Mouse (Mus musculus) heart, postnatal 25 days (tissue): Measurements from ENCODE around the gene Gm7980. TPM values are rescaled to one million over a fixed set of nuclear protein-coding genes. Genes with fewer than 3 reads are reported as not detected.
"Not testable (repeated sequence)": the region's sequence is repeated elsewhere in the genome, so short reads cannot be mapped to it uniquely, and the experiment has no call there.

Experiments used
- DNase-seq: peaks from one replicate; pipeline ENCODE4 v3.0.0; 2022; ENCODE audit warnings: low spot score
- intact Hi-C: fragments of 180-260 bp; cut with DNase I; formaldehyde crosslinking; loops from one replicate; pipeline ENCODE4 v1.15.1; 2025
- total RNA-seq, 2 experiments: library from RNA; stranded (reverse); gene quantifications; 2 replicates each; pipeline ENCODE4 v1.2.3; 2021

Gm7980 gene
- total RNA-seq, result not detected

DNA sequence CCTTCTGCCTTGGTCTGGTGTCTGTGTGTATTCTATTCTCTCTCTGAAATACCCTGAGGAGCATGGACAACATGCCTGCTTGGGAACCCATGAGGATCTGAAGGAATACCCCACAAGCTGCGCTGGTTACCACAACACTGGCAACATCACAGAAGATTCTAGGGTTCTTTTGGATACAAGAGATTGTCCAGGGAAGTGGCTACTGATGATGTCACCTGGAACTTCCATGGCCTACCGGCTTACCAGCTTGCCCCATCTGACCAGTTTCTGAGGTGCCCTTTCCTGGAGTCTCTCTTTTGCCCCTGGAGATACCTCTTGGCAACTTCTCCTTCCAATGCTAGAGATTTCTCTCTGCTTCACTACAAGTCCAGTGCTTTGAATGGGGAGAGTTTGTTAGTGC, at the start of gene Gm7980:
TSS of gene Gm7980 (minus strand) at position 101 of the 400 bp plus-strand sequence.
- DNase-seq, intact Hi-C loops: not testable (repeated sequence)

DNA sequence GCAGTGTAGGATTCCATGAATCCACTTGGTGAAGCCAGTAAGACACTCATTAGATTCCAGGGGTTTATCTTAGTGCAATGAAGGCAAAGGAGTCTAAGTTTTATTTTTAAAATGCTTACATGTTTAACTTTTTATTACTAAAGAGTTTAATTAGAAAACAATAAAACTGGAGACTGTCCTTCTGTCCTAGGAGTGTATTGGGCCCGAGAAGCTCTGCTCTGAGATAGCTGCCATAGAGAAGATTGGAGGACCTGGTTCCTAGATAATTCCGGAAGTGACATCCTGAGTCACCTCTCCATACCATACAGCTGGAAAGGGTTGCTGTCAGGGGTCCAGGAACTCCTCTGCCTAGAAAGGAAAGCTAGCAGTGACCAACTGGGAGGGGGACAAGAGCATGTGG, 36.6 kb upstream of the Gm7980 start, which contains the start of gene 1700024B05Rik:
TSS of gene 1700024B05Rik (plus strand) at position 301 of the 400 bp plus-strand sequence.
- intact Hi-C loops, DNase-seq: not testable (repeated sequence)

DNA sequence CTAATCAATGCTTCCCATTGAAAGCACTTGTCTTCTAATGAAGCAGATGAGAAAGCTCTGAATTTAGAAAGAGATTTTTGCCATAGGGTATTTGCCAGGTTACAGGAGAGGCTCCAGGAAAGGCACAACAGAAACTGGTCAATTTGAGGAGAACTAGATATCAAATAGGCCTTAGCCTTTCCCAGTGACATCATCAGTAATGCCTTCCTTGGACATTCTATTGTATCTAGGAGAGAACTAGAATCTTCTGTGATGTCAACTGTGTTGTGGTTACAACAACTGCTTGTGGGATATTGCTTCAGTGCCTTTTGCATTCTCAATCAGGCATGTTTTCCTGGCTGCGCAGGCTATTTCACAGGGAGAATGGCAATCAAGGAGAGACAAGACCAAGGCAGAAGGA, 17.6 kb upstream of the Gm7980 start, which contains the start of gene 1700049E17Rik1:
TSS of gene 1700049E17Rik1 (plus strand) at position 301 of the 400 bp plus-strand sequence.
- DNase-seq, result not testable (repeated sequence)

More for the DNA sequence above, 17.6 kb upstream of the Gm7980 start, which contains the start of gene 1700049E17Rik1:
- intact Hi-C loops, result not testable (repeated sequence)

Other genes starting within 250 kb of the Gm7980 start
- not detected for gene Gm8068, start 205.4 kb downstream of the Gm7980 start, total RNA-seq
- gene Gm7929, start 156.7 kb downstream of the Gm7980 start, total RNA-seq, result not detected
- not detected for gene Gm47189, start 134.8 kb downstream of the Gm7980 start, total RNA-seq
- gene 1700049E17Rik1, start 17.7 kb upstream of the Gm7980 start, total RNA-seq, result not detected
- gene 1700024B05Rik, start 36.7 kb upstream of the Gm7980 start, total RNA-seq, result not detected
- gene Gm6401, start 60.6 kb upstream of the Gm7980 start, total RNA-seq, result not detected
- not detected for gene Gm3543, start 76.0 kb upstream of the Gm7980 start, total RNA-seq
- gene Gm7951, start 210.1 kb upstream of the Gm7980 start, total RNA-seq, result not detected